Mouse (Mus musculus) small intestine, adult 2 months (tissue): ENCODE results near the gene 9430097D07Rik. TPM values are rescaled to one million over a fixed set of nuclear protein-coding genes. Genes with fewer than 3 reads are reported as not detected.

ENCODE experiments used
- H3K27ac ChIP-seq: fragments of 200-500 bp; 2 replicates; pipeline ENCODE4 v1.5.1; 2012; ENCODE audit warnings: low read depth, low read length, control low read depth, inconsistent platforms; ENCODE audit not compliant: insufficient read depth
- H3K27me3 ChIP-seq: fragments of 200-500 bp; 2 replicates; pipeline ENCODE4 v1.6.1; 2012; ENCODE audit warnings: mild to moderate bottlenecking, moderate library complexity, low read length, inconsistent platforms; ENCODE audit not compliant: control insufficient read depth, insufficient read depth
- H3K36me3 ChIP-seq: fragments of 200-500 bp; 2 replicates; pipeline ENCODE4 v1.6.1; 2012; ENCODE audit warnings: mild to moderate bottlenecking, low read length, control low read depth, inconsistent platforms; ENCODE audit not compliant: control insufficient read depth, insufficient read depth
- H3K4me1 ChIP-seq: fragments of 200-500 bp; 2 replicates; pipeline ENCODE4 v1.6.1; 2012; ENCODE audit warnings: low read length, inconsistent platforms, mixed read lengths; ENCODE audit not compliant: control insufficient read depth, insufficient read depth, insufficient read length
- H3K4me3 ChIP-seq: fragments of 200-500 bp; 2 replicates; pipeline ENCODE4 v1.5.1; 2012; ENCODE audit warnings: low read depth, mild to moderate bottlenecking, control low read depth, inconsistent platforms, low read length, moderate library complexity
- CTCF ChIP-seq: fragments of 200-500 bp; IDR thresholded peaks from 2 replicates; pipeline ENCODE4 v1.5.1; 2012; ENCODE audit warnings: low read depth, mild to moderate bottlenecking, control low read depth, inconsistent platforms, low read length, moderate library complexity, mixed read lengths; ENCODE audit not compliant: insufficient replicate concordance, insufficient read length; ENCODE audit errors: extremely low read depth
- POLR2A ChIP-seq: fragments of 200-500 bp; IDR thresholded peaks from 2 replicates; pipeline ENCODE4 v1.6.1; 2012; ENCODE audit warnings: low read depth, mild to moderate bottlenecking, control low read depth, inconsistent platforms, low read length, moderate library complexity
- WGBS: fragments of 180-500 bp; shearing (Covaris S2); methylation state at CpG from one replicate; pipeline ENCODE4 v1.1.7; 2018; 5-methylcytosine and 5-hydroxymethylcytosine counted together
- polyA plus RNA-seq: library from polyadenylated mRNA; depleted of rRNA; stranded (reverse); fragments of >200 nt; gene quantifications from 2 replicates; pipeline ENCODE4 v1.2.3, GENCODE M21; 2012

9430097D07Rik gene
- polyA plus RNA-seq, 1 experiment: not detected

DNA sequence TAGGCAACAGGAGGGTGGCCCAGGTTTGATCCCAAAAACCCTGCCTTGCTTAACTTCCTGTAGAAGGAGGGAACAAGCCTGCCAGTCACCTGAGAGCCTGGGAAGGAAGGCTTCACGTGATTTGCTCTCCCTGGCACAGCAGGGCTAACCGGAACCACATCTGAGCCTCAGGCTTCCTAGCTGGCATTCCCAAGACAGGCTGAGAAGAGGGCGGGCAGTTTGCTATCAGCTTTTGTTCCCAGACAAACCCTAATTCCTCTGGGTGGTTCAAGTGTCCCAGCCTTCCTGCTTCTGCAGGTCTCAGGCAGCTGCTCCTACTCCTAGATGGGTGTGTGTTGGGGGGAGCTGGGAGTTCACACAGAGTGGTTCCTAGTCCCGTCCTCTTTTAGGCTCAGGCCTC, 20.0 kb downstream of the 9430097D07Rik start:
- Histone ChIP-seq H3K4me3 (no peak overlapping the region), H3K27me3 (no peaks in the 10 kb centered on the region), H3K27ac (no peak overlapping the region), H3K4me1 (peaks cover 22% of the 10 kb centered on the region), H3K36me3 (peaks cover 36% of the 10 kb centered on the region)
- 33% methylated on average over 4 of the region's 4 CpGs for WGBS
- TF ChIP-seq POLR2A (no peak), CTCF (no peak)

GRCm38 (mm10) chr2:32553592-32554148, 21.8 kb downstream of the 9430097D07Rik start:
- H3K4me1 ChIP-seq: peaks cover 29% of the 10 kb centered on the region
- H3K27me3 ChIP-seq: no peaks in the 10 kb centered on the region
- WGBS: 63% methylated on average over 7 of the region's 7 CpGs
- H3K4me3 ChIP-seq: peak overlapping the region; percentile 23; the same call in 1 of the 2 replicates
- TF ChIP-seq POLR2A: no peak
- no peak for TF ChIP-seq CTCF
- H3K27ac ChIP-seq: peak overlapping the region; percentile 52
- peaks cover 20% of the 10 kb centered on the region for H3K36me3 ChIP-seq

GRCm38 (mm10) chr2:32551236-32551635, 24.2 kb downstream of the 9430097D07Rik start:
- 46% methylated on average over 5 of the region's 5 CpGs for WGBS
- TF ChIP-seq POLR2A: no peak
- TF ChIP-seq CTCF: no peak

GRCm38 (mm10) chr2:32549764-32550163, 25.7 kb downstream of the 9430097D07Rik start:
- Histone ChIP-seq H3K4me1 (peaks cover 45% of the 10 kb centered on the region), H3K36me3 (peaks cover 7% of the 10 kb centered on the region), H3K27me3 (no peaks in the 10 kb centered on the region), H3K27ac (no peak overlapping the region), H3K4me3 (no peak overlapping the region)
- WGBS: 15% methylated on average over 6 of the region's 6 CpGs
- TF ChIP-seq POLR2A (no peak), CTCF (no peak)

More at GRCm38 (mm10) chr2:32551236-32551635, 24.2 kb downstream of the 9430097D07Rik start:
- Histone ChIP-seq H3K27me3 (no peaks in the 10 kb centered on the region), H3K4me1 (peaks cover 43% of the 10 kb centered on the region), H3K27ac (no peak overlapping the region), H3K36me3 (peaks cover 7% of the 10 kb centered on the region), H3K4me3 (no peak overlapping the region)

DNA sequence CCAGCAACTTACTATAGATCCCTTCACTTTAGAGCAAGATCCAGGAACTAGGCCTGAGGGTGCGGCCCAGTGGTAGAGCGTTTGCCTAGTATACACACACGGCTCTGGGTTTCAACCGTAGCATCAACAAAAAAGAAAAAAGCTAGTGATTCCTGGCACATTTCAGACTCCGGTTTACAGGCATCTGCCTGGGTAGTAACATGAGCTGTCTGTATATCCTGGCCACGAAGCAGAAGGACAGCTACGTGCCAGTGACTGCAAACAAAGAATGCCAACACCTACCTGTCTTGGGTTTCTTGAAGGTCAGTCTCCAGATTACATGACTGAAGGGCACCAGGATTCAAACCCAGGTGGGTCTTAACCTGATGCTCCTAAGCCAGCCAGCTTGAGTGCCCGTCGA, 26.3 kb downstream of the 9430097D07Rik start:
- no peak for TF ChIP-seq POLR2A
- no peak for TF ChIP-seq CTCF
- Histone ChIP-seq H3K27me3 (no peaks in the 10 kb centered on the region), H3K4me3 (no peak overlapping the region), H3K4me1 (peaks cover 41% of the 10 kb centered on the region), H3K27ac (no peak overlapping the region), H3K36me3 (peaks cover 8% of the 10 kb centered on the region; the same call in 1 of the 2 replicates)
- WGBS: 62% methylated on average over 9 of the region's 9 CpGs

DNA sequence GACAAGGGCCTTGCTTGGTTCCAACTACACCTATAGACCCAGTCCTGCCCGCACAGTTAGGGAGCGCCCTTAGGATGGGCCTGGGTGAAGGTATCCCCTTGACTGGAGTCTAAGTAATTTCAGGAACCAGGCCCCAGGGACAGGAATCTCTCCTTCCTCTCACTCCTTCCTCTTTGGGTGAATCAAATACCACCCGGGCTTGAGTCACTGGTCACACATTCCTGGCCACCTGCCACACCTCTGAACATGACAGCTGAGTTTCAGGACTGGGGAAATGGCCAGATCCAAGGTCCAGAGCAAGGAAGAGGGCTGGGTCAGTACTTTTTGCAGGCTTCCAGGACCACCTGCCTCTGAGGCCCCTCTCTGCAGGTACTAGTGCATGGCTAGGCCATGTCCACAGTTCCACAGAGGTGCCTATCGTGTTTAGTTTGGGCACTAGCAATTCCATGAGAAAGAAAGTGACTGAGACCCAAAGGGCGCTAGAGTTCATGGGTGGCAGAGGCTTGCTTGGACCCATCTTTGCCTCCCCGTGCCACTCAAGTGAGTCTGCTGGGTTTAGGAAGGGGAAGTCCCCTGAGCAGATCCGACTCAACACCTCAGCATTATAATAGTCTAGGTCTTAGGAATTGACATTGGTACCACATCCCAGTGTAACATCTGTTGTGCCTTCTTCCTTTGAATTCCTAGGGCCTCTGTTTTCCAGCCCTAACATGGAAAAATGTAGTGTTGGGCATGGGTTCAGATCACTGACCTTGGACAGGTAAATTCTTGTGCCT, 27.3 kb downstream of the 9430097D07Rik start:
- Histone ChIP-seq H3K36me3 (peaks cover 10% of the 10 kb centered on the region; the same call in 1 of the 2 replicates), H3K27ac (peak overlapping the region; percentile 49)
- 74% methylated on average over 7 of the region's 7 CpGs for WGBS

DNA sequence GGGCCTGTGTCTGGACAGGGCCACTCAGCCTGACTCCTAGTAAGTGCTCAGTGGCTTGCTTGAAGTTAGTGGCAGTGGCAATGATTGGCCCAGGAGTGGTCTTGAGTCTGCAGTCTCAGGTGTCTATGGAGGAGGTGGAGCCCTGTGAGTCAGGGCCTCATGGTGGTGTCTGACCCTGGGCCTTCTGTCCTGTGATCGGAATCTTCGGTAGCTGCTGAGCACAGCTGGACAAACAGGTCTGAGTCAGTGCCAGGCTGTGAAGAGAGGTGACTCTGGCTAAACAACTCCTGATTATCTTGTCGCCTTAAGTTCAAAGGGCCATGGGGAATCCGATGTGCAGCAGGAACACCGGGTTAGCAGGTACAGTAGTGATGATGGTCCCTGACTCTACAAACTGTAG, 28.1 kb downstream of the 9430097D07Rik start:
- TF ChIP-seq CTCF: no peak
- TF ChIP-seq POLR2A: no peak
- H3K36me3 ChIP-seq: peaks cover 10% of the 10 kb centered on the region; the same call in 1 of the 2 replicates
- peaks cover 47% of the 10 kb centered on the region for H3K4me1 ChIP-seq
- no peaks in the 10 kb centered on the region for H3K27me3 ChIP-seq
- H3K4me3 ChIP-seq: no peak overlapping the region
- WGBS: 43% methylated on average over 5 of the region's 5 CpGs
- peak overlapping the region; percentile 49 for H3K27ac ChIP-seq

More for the DNA sequence above, 27.3 kb downstream of the 9430097D07Rik start:
- TF ChIP-seq POLR2A (no peak), CTCF (no peak)
- Histone ChIP-seq H3K4me1 (peaks cover 41% of the 10 kb centered on the region), H3K4me3 (no peak overlapping the region), H3K27me3 (no peaks in the 10 kb centered on the region)
